ENCODE assay signal across 8 mouse cellular contexts in the genomic region with DNA sequence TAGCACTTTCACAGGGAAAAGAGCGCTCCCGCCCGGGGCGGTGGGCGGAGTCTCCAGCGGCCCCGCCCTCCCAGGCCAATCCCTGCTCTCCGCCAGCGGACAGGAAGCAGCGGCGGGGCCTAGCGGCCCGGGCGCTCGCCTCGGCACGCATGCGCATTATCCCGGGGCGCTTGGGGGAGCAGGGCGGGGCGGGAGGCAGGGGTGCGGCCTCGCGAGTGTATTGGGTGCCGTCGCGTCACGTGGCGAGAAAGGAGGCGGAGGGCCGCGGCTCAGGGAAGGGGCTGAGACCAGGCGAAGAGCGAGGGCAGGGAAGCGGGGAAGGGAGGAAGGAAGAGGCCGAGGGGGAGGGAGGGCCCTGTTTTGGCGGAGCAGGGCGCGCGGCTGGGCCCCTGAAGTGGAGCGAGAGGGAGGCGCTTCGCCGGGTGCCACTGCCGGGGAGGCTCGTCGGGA. TPM values are rescaled to one million over a fixed set of nuclear protein-coding genes. Genes with fewer than 3 reads are reported as not detected.
A peak's percentile ranks its signal among the peaks of the same experiment; 100 is the strongest.
DNase-seq lines count a peak whose midpoint lies in the region; ATAC-seq and TF ChIP-seq lines count a peak whose summit lies in the region.

A gene (plus strand): TSS at position 316 of the 450 bp plus-strand sequence.

- H3K4me3 ChIP-seq in forebrain, embryonic 15.5 days, result peak within 1 kb of the TSS; percentile 99
- peak within 1 kb of the TSS; percentile 92 for H3K4me3 ChIP-seq in lung, adult 2 months (replicated peaks; ENCODE audit: extremely low read depth, low read depth, low read length)

- H3K9ac ChIP-seq in forebrain, embryonic 15.5 days (replicated peaks), result peak within 1 kb of the TSS; percentile 85

- no peak for TF ChIP-seq CTCF in lung, adult 2 months (IDR thresholded peaks at IDR 0.05; ENCODE audit: insufficient read depth, low read length)

- no peaks in the 10 kb centered on the region for H3K36me3 ChIP-seq in forebrain, embryonic 15.5 days

- peak; percentile 93 for TF ChIP-seq POLR2A in lung, adult 2 months (IDR thresholded peaks at IDR 0.05; ENCODE audit: borderline replicate concordance, extremely low read depth, low read depth, low read length)

- H3K27me3 ChIP-seq in forebrain, embryonic 15.5 days, result no peaks in the 10 kb centered on the region

- ATAC-seq in forebrain, embryonic 15.5 days (replicated peaks), result peak; percentile 99
- ATAC-seq in neutrophil, adult 5-6 weeks (ENCODE audit: extremely low read depth, insufficient number of reproducible peaks, low FRiP score, poor library complexity, severe bottlenecking), result peak; percentile 96

- no peaks in the 10 kb centered on the region for H3K9me3 ChIP-seq in forebrain, embryonic 15.5 days

- DNase-seq in ES-CJ7 (ENCODE audit: low read depth, low spot score), result peak; percentile 97
- peak; percentile 99 for DNase-seq in cerebellum, adult 11 months
- peak; percentile 98 for DNase-seq in heart, postnatal 25 days (ENCODE audit: low spot score)
- DNase-seq in layer of hippocampus, adult 18-20 months (ENCODE audit: low spot score in 2 of 2), result peak; percentile 98
- peak; percentile 96 for DNase-seq in lung, adult 2 months
- peak; percentile 99 for DNase-seq in thymus, adult 18-20 months

- peaks cover 24% of the 10 kb centered on the region for H3K4me1 ChIP-seq in forebrain, embryonic 15.5 days
- H3K4me1 ChIP-seq in lung, adult 2 months (ENCODE audit: control insufficient read depth, insufficient read depth, low read length), result peaks cover 2% of the 10 kb centered on the region

- under 1% methylated on average over 48 of the region's 48 CpGs for WGBS in forebrain, embryonic 15.5 days
- WGBS in lung, adult 2 months, result 1% methylated on average over 47 of the region's 48 CpGs

- peak within 1 kb of the TSS; percentile 99 for H3K27ac ChIP-seq in forebrain, embryonic 15.5 days (replicated peaks)

- peak within 1 kb of the TSS; percentile 75 for H3K4me2 ChIP-seq in forebrain, embryonic 15.5 days (replicated peaks)

- intact Hi-C loops in heart, postnatal 25 days (cut with DNase I), result loop anchor here (2.0 to 5.0 kb wide), 3 partner anchors 22 to 249 kb away; a partner anchor contains a TSS

RNA-seq across cellular contexts. Expression of the gene that starts here (rescaled TPM):
- 61.3 and 63.7 TPM in 2 replicates for polyA plus RNA-seq in forebrain, embryonic 15.5 days (2015; fragmentation: Nextera tagmentation; extraction: Ambion mirVana)
- total RNA-seq in heart, postnatal 25 days (2021), result 10 to 100 TPM; 37.0 to 44.5 TPM
- 10 to 100 TPM; 65.8 to 68.4 TPM for total RNA-seq in layer of hippocampus, adult 18-20 months (2021)
- 21.7 and 29.5 TPM in 2 replicates for polyA plus RNA-seq in lung, adult 2 months (2012; rRNA removed)
- 43.8 and 45.3 TPM in 2 replicates for total RNA-seq in neutrophil, adult 5-6 weeks (2017)

Comparison
In these comparisons a context has a peak if more than half of its experiments do, and no peak if none do; other contexts are left out.
1. Peak in every context shown above with its lines: DNase-seq, ATAC-seq, H3K4me3 ChIP-seq and H3K27ac ChIP-seq.